Mouse (Mus musculus): ENCODE data around the gene Fry. TPM values are rescaled to one million over a fixed set of nuclear protein-coding genes. Genes with fewer than 3 reads are reported as not detected.

The Fry gene
- polyA plus RNA-seq, 1 experiment from 2014 or later, result 4.1 TPM

DNA sequence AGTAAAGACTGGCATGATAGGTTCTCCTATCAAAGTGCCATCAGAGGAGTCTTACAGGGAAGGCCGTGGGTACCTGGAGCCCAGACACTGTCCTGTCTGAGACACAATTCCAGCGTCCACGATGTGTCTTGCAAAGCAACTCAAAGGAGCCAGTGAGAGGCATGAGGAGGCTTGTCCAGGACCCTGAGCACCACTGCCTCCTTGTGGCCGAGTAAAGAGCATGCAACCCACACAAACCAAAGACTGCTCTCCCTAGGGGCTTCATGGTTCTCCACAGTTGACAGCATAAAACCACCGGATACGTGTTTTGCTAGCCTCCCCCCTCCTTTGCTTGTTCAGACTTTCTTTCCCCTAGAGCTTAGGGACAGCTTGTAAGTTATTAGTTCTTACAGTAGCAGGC is 39.2 kb downstream of the Fry start:
- 32% methylated on average over 6 of the region's 6 CpGs for WGBS (ENCODE audit: insufficient replicate concordance)
- no peaks in the 10 kb centered on the region for H3K36me3 ChIP-seq

DNA sequence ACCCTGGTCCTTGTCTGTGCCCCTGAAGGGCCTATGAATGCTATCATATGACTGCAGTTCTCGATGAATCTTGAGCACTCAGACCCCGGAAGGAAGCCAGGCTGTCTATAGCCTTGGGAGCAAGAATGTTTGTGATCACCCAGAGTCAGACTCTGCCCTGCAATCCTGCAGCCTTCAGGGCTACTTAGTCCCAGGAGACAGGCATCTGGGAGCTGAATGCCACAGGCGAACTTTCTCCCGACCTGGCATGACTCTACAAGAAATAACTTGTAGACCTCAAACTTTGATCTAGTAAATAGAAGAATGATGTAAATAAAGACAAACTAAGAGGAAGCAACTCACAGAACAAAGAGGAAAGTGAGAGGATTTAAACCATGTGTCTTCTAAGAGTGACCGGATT is 40.7 kb downstream of the Fry start:
- Histone ChIP-seq H3K9me3 (replicated peaks) (no peaks in the 10 kb centered on the region), H3K4me2 (no peak overlapping the region), H3K27ac (no peak overlapping the region), H3K9ac (no peak overlapping the region), H3K36me3 (no peaks in the 10 kb centered on the region), H3K4me3 (no peak overlapping the region), H3K27me3 (replicated peaks) (no peaks in the 10 kb centered on the region), H3K4me1 (peaks cover 9% of the 10 kb centered on the region; the same call in 1 of the 2 replicates)
- ATAC-seq, result no peak
- WGBS (ENCODE audit: insufficient replicate concordance), result 61% methylated on average over 5 of the region's 5 CpGs

More for the DNA sequence above, 39.2 kb downstream of the Fry start:
- H3K27ac ChIP-seq, result no peak overlapping the region
- no peaks in the 10 kb centered on the region for H3K27me3 ChIP-seq (replicated peaks)
- no peak overlapping the region for H3K9ac ChIP-seq
- H3K9me3 ChIP-seq (replicated peaks), result no peaks in the 10 kb centered on the region
- H3K4me2 ChIP-seq, result no peak overlapping the region
- H3K4me3 ChIP-seq, result no peak overlapping the region
- peaks cover 9% of the 10 kb centered on the region; the same call in 1 of the 2 replicates for H3K4me1 ChIP-seq
- ATAC-seq, result 0 out of 2 replicates have a peak, but pooled peaks have one; percentile 7

DNA sequence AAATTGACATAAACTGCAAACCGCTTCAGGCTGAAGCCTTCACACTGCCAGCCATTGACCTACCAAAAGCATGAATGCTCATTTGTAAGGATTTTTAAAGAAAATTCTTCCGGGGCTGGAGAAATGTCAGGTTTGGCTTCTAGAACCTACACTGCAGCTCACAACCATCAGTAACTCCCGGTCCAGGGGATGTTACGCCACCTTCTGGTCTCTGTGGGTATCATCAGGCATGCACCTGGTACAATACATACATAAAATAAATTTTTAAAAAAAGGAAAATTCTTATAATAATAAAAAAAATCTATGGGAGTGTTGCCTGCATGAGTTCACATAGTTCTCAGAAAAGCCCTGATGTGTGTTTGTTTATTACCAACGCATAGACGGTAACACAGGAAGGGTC is 42.7 kb downstream of the Fry start:
- no peaks in the 10 kb centered on the region for H3K27me3 ChIP-seq (replicated peaks)
- no peaks in the 10 kb centered on the region for H3K36me3 ChIP-seq
- no peak overlapping the region for H3K4me2 ChIP-seq
- H3K9ac ChIP-seq, result no peak overlapping the region
- no peak overlapping the region for H3K4me3 ChIP-seq
- no peak for ATAC-seq
- no peak overlapping the region for H3K27ac ChIP-seq
- 73% methylated on average over 6 of the region's 6 CpGs for WGBS (ENCODE audit: insufficient replicate concordance)
- no peaks in the 10 kb centered on the region for H3K9me3 ChIP-seq (replicated peaks)
- H3K4me1 ChIP-seq, result 0 out of 2 replicates have a peak, but pooled peaks cover under 1% of the 10 kb centered on the region

DNA sequence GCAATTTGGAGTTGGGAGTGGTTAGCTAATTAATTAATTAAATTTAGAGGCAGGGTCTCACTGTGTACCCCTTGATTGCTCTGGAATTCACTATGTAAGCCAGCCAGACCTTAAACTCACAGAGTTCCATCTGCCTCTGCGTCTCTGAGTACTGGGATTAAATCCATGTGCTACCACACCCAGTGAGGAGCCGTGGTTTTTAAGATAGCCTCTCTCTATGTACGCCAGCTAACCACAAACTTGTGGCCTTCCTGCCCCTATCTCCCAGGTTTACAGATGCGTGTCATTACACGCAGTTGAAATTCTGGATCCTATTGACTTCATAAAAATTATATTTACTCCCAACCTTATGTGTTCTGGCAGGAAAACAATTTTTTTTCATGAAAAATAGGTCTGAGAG is 43.5 kb downstream of the Fry start:
- no peak for ATAC-seq
- H3K27ac ChIP-seq, result no peak overlapping the region
- no peaks in the 10 kb centered on the region for H3K27me3 ChIP-seq (replicated peaks)
- H3K9me3 ChIP-seq (replicated peaks), result no peaks in the 10 kb centered on the region
- 17% methylated on average over 5 of the region's 5 CpGs for WGBS (ENCODE audit: insufficient replicate concordance)
- no peaks in the 10 kb centered on the region for H3K4me1 ChIP-seq
- H3K36me3 ChIP-seq, result no peaks in the 10 kb centered on the region
- H3K4me2 ChIP-seq, result no peak overlapping the region
- H3K4me3 ChIP-seq, result no peak overlapping the region
- no peak overlapping the region for H3K9ac ChIP-seq

DNA sequence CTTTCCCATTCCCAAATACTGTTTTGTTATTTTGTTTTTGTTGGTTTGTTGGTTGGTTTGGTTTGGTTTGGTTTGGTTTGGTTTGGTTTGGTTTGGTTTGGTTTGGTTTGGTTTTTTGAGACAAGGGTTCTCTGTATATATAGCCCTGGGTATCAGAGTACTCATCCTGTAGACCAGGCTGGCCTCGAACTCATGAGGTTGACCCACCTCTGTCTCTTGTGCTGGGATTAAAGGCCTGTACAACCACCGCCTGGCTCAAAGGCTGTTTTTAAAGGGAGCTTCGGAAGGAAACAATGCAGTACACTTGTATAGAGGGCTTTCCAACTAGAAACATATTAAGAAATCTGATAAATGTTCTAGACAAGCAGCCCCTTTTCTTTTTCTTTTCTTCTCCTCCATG is 46.2 kb downstream of the Fry start:
- Histone ChIP-seq H3K4me3 (no peak overlapping the region), H3K9me3 (replicated peaks) (no peaks in the 10 kb centered on the region), H3K36me3 (no peaks in the 10 kb centered on the region), H3K27ac (no peak overlapping the region), H3K4me1 (no peaks in the 10 kb centered on the region), H3K9ac (no peak overlapping the region), H3K4me2 (no peak overlapping the region), H3K27me3 (replicated peaks) (no peaks in the 10 kb centered on the region)
- no peak for ATAC-seq
- 74% methylated on average over 3 of the region's 3 CpGs for WGBS (ENCODE audit: insufficient replicate concordance)

DNA sequence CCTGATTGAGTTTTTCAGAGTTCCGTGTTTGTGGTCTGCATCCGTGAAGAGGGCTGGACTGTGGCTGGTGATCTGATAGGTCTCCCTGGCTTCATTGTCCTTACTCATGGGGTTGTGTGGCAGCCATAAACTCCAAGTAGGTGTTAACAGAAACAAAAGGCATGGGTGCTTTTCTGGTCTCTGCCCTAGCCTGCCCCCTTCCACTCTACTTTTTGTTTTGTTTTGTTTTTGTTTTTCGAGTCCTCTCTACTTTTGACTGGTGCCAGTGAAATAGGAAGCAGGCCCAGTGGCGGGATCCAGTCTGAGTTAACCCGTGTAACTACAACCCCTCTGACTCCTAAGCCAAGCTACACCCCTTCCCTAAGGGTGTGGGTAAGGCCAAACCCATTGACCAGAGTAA is 48.4 kb downstream of the Fry start:
- H3K4me2 ChIP-seq, result no peak overlapping the region
- H3K4me3 ChIP-seq, result no peak overlapping the region
- H3K9me3 ChIP-seq (replicated peaks), result no peaks in the 10 kb centered on the region
- H3K27ac ChIP-seq, result no peak overlapping the region
- ATAC-seq, result no peak
- H3K4me1 ChIP-seq, result peaks cover 5% of the 10 kb centered on the region; the same call in 1 of the 2 replicates
- 65% methylated on average over 5 of the region's 5 CpGs for WGBS (ENCODE audit: insufficient replicate concordance)
- H3K9ac ChIP-seq, result no peak overlapping the region
- no peaks in the 10 kb centered on the region for H3K36me3 ChIP-seq
- H3K27me3 ChIP-seq (replicated peaks), result no peaks in the 10 kb centered on the region

DNA sequence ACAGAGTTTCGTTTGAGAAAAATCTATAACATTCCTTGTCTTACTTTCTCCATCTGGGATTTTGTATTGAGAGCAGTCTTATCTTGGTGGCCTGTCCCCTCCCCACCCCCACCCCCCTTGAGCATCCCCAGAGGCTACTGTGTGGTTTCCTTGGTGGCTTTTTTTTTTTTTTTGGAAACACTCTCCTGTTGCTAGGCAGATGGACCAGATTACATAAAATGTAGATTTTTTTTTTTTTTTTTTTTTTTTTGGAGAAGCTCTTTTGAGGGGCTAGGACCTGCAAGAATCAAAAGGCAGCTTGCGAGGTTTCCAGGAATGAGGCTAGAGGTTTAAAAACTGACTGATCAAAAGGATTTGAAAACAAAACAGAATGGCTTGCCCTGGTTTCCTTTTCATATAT is 48.8 kb downstream of the Fry start:
- Histone ChIP-seq H3K9me3 (replicated peaks) (no peaks in the 10 kb centered on the region), H3K9ac (no peak overlapping the region), H3K4me1 (peaks cover 6% of the 10 kb centered on the region; the same call in 1 of the 2 replicates), H3K36me3 (no peaks in the 10 kb centered on the region), H3K4me3 (no peak overlapping the region), H3K4me2 (no peak overlapping the region), H3K27me3 (replicated peaks) (no peaks in the 10 kb centered on the region), H3K27ac (no peak overlapping the region)
- no peak for ATAC-seq
- WGBS (ENCODE audit: insufficient replicate concordance), result 60% methylated on average over 2 of the region's 2 CpGs

DNA sequence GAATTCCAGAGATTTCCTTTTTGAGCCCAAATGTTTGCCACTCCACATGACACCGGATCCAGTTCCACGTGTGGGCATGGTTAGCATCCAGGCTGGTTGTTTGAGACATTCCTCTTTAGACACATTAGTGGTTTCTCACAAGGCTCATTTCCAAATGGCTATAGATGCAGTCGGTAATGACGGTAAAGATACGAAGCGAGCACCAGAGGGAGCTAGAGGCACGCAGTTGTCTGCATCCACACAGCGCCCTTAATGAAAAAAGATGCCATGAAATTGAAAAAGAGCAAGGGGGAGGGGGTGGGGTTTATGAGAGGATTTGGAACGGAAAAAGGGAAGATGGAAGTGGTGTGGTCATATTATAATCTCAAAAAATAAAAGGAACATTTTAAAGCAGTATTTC is 50.3 kb downstream of the Fry start:
- ATAC-seq, result no peak
- Histone ChIP-seq H3K4me1 (peaks cover 6% of the 10 kb centered on the region; the same call in 1 of the 2 replicates), H3K4me2 (no peak overlapping the region), H3K4me3 (no peak overlapping the region), H3K9ac (no peak overlapping the region), H3K27me3 (replicated peaks) (no peaks in the 10 kb centered on the region), H3K9me3 (replicated peaks) (no peaks in the 10 kb centered on the region), H3K36me3 (no peaks in the 10 kb centered on the region), H3K27ac (no peak overlapping the region)
- 4% methylated on average over 9 of the region's 9 CpGs for WGBS (ENCODE audit: insufficient replicate concordance)

DNA sequence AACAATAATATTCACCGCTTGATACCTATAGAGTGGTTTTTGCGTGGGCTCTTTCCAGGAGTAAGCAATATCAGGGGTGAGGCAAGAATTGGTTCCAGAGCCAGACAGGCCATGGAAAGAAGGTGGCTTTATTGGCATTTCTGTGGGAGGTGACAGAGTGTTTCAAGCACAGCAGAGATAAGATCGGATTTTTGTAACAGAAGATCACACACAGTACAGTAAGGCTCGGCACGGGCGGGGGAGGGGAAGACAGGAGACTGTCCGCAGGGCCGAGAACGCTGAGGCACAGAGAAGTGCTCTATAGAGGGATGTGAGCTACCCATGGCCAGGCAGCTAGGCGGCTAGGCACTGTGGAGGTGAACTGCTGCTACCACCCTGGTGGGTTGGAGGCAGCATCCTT is 53.1 kb downstream of the Fry start:
- ATAC-seq, result 0 out of 2 replicates have a peak, but pooled peaks have one; percentile 23
- H3K4me1 ChIP-seq, result peaks cover 6% of the 10 kb centered on the region; the same call in 1 of the 2 replicates
- H3K9me3 ChIP-seq (replicated peaks), result 0 out of 2 replicates have a peak, but pooled peaks cover 3% of the 10 kb centered on the region
- no peaks in the 10 kb centered on the region for H3K27me3 ChIP-seq (replicated peaks)
- H3K4me3 ChIP-seq, result no peak overlapping the region
- H3K9ac ChIP-seq, result no peak overlapping the region
- 53% methylated on average over 10 of the region's 10 CpGs for WGBS (ENCODE audit: insufficient replicate concordance)
- H3K4me2 ChIP-seq, result no peak overlapping the region
- no peak overlapping the region for H3K27ac ChIP-seq
- H3K36me3 ChIP-seq, result no peaks in the 10 kb centered on the region

DNA sequence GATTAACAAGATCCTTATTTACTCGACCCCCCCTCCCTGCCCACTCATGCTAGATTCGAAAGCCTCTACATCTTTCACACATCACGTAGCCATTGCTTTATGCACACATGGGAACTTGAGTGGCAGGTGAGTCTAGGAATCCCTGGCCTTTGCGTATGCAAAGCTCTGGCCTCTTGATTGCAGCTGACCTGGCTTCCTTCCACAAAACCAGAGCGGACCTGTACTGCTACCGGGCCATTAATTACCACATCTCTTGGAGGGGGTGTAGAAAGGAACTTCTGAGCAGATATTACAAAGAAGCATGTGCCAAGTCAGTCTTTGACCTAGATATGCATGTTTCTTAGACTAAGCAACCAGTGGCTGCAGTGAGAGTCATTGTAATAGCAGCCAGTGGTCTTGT is 55.4 kb downstream of the Fry start:
- Histone ChIP-seq H3K9me3 (replicated peaks) (0 out of 2 replicates have a peak, but pooled peaks cover 3% of the 10 kb centered on the region), H3K4me3 (no peak overlapping the region), H3K36me3 (no peaks in the 10 kb centered on the region), H3K9ac (no peak overlapping the region), H3K27ac (no peak overlapping the region), H3K27me3 (replicated peaks) (no peaks in the 10 kb centered on the region), H3K4me2 (no peak overlapping the region), H3K4me1 (peaks cover 20% of the 10 kb centered on the region)
- no peak for ATAC-seq
- 69% methylated on average over 6 of the region's 6 CpGs for WGBS (ENCODE audit: insufficient replicate concordance)

DNA sequence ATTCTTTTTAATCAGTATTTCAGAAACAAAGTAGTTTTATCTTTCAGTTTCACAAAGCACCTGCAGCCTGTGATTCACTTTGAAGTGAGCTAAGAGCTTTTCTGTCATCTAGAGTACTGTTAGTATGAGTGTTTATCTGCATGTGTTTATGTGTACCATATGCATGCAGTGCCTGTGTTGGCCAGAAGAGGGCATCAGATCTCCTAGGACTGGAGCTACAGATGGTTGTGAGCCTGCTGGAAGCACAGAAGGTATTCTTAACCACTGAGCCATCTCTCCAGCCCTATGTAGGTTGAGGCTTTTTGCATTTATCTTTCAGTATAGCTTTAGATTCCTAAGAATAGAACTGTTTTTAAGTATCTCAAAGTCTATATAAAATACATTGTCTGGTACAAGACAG is 56.5 kb downstream of the Fry start:
- 0 out of 2 replicates have a peak, but pooled peaks cover 3% of the 10 kb centered on the region for H3K9me3 ChIP-seq (replicated peaks)
- no peaks in the 10 kb centered on the region for H3K36me3 ChIP-seq
- H3K9ac ChIP-seq, result no peak overlapping the region
- no peak overlapping the region for H3K4me3 ChIP-seq
- no peak for ATAC-seq
- no peak overlapping the region for H3K27ac ChIP-seq
- peaks cover 25% of the 10 kb centered on the region for H3K4me1 ChIP-seq
- H3K27me3 ChIP-seq (replicated peaks), result no peaks in the 10 kb centered on the region
- H3K4me2 ChIP-seq, result no peak overlapping the region

DNA sequence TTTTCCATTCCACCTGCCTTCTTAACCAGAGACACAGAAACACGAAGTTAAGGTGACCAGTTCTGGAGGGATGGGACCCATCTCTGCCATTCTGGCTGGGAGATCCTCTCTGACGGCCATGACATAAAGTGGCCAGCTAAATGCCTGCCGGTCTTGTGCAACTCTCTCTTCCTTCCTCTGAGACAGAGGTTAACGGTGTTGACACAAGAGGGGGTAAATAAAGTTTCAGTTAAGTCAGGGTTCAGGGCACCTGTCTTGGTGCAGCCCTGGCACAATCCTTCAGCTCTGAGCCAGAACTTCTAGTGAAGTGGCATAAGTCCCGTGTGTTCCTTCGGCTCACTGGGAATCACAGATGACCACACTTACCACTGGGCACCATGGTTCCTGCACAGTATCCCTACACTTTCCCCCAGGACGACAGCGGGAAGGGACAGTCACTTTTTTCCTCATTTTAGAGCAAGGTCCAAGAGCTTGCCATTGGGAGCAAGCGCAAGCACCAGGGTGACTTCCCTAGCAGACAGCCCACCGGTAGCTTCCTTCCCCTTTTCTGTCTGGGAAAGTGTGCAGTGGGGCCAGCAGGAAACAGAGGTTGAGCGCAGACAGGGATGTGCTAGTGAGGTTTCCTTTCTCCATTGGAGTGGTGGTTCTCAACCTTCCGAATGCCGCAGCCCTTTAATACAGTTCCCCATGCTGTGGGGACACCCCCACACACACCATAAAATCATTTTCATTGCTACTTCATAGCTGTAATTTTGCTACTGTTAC is 58.0 kb downstream of the Fry start:
- 25% methylated on average over 13 of the region's 13 CpGs for WGBS (ENCODE audit: insufficient replicate concordance)

More for the DNA sequence above, 58.0 kb downstream of the Fry start:
- no peaks in the 10 kb centered on the region for H3K27me3 ChIP-seq (replicated peaks)
- ATAC-seq, result peak; percentile 28; the same call in 1 of the 2 replicates
- H3K36me3 ChIP-seq, result no peaks in the 10 kb centered on the region
- no peak overlapping the region for H3K9ac ChIP-seq
- H3K27ac ChIP-seq, result no peak overlapping the region
- H3K4me3 ChIP-seq, result no peak overlapping the region
- peaks cover 24% of the 10 kb centered on the region for H3K4me1 ChIP-seq
- H3K9me3 ChIP-seq (replicated peaks), result 0 out of 2 replicates have a peak, but pooled peaks cover 3% of the 10 kb centered on the region
- peak overlapping the region; percentile 10; the same call in 1 of the 2 replicates for H3K4me2 ChIP-seq

All from liver, embryonic 12.5 days (tissue).